Mouse (Mus musculus) B cell, adult 2 months (primary cell): ENCODE data around the gene Prg2.

Source experiments
- DNase-seq, 2 experiments: peaks; one replicate each; pipeline ENCODE4 v3.0.0; 2022

Gene Prg2

GRCm38 (mm10) chr2:84962906-84963507 lies 17.3 kb upstream of the Prg2 start:
- DNase-seq = no peak

GRCm38 (mm10) chr2:84964111-84964801 lies 16.0 kb upstream of the Prg2 start:
- DNase-seq = peak; percentile 53 to 60

- peak; percentile 36 to 38 for DNase-seq
These were observed 12.8 kb upstream of the Prg2 start for GRCm38 (mm10) chr2:84967318-84967991.

- no peak for DNase-seq
These were observed 4.7 kb upstream of the Prg2 start for GRCm38 (mm10) chr2:84975580-84975979.

GRCm38 (mm10) chr2:84987930-84988329 lies 7.7 kb downstream of the Prg2 start, which contains the start of gene Prg3:
TSS of gene Prg3 (plus strand) at chr2:84988215.
- DNase-seq = peak; percentile 32 to 41

GRCm38 (mm10) chr2:84996376-84996775 lies 16.1 kb downstream of the Prg2 start:
- DNase-seq = no peak

- DNase-seq = no peak
These were observed 19.4 kb downstream of the Prg2 start for GRCm38 (mm10) chr2:84999486-85000181.

GRCm38 (mm10) chr2:85001497-85001896 lies 21.2 kb downstream of the Prg2 start:
- no peak for DNase-seq

- no peak for DNase-seq
These were observed 22.3 kb downstream of the Prg2 start for GRCm38 (mm10) chr2:85002575-85002974.

GRCm38 (mm10) chr2:85004341-85004740 lies 24.1 kb downstream of the Prg2 start:
- DNase-seq = no peak

- no peak for DNase-seq
These were observed 26.3 kb downstream of the Prg2 start for GRCm38 (mm10) chr2:85006600-85006999.

GRCm38 (mm10) chr2:85007729-85008128 lies 27.5 kb downstream of the Prg2 start:
- DNase-seq = peak; percentile 66 to 69

GRCm38 (mm10) chr2:85009212-85009611 lies 29.0 kb downstream of the Prg2 start:
- no peak for DNase-seq

GRCm38 (mm10) chr2:85011906-85012604 lies 31.8 kb downstream of the Prg2 start:
- no peak for DNase-seq

- no peak for DNase-seq
These were observed 32.4 kb downstream of the Prg2 start for GRCm38 (mm10) chr2:85012679-85013078.

- DNase-seq = no peak
These were observed 33.7 kb downstream of the Prg2 start for GRCm38 (mm10) chr2:85013826-85014587.

- peak in 1 of 2 experiments; percentile 9 for DNase-seq
These were observed 34.3 kb downstream of the Prg2 start for GRCm38 (mm10) chr2:85014588-85014982.

- no peak for DNase-seq
These were observed 41.8 kb downstream of the Prg2 start for GRCm38 (mm10) chr2:85022043-85022442.

- no peak for DNase-seq
These were observed 45.9 kb downstream of the Prg2 start for GRCm38 (mm10) chr2:85026178-85026577.

- DNase-seq = peak; percentile 33 to 34
These were observed 47.0 kb downstream of the Prg2 start for GRCm38 (mm10) chr2:85027281-85027680.

- no peak for DNase-seq
These were observed 49.6 kb downstream of the Prg2 start for GRCm38 (mm10) chr2:85029897-85030296.

- DNase-seq = no peak
These were observed 50.7 kb downstream of the Prg2 start for GRCm38 (mm10) chr2:85030989-85031388.
